ENCODE assay signal across 21 mouse cellular contexts in genomic region chr15:12453343-12453742, GRCm38 (mm10).
A peak's percentile ranks its signal among the peaks of the same experiment; 100 is the strongest.
DNase-seq lines count a peak whose midpoint lies in the region; ATAC-seq lines count a peak whose summit lies in the region.
"Had no signal": no experiment of that assay in that cellular context is flagged by ENCODE, and none has a peak within 500 bp of the region (broad histone marks: within the 10 kb centered on the region; RNA-seq: fewer than 3 reads in every experiment).

No protein-coding gene starts in this region.

- no peaks in the 10 kb centered on the region for H3K9me3 ChIP-seq in liver, embryonic 11.5 days (ENCODE audit: control insufficient read depth, low read length)
- H3K9me3 ChIP-seq: embryonic facial prominence, embryonic 10.5 days; embryonic facial prominence, embryonic 12.5 days; forebrain, embryonic 13.5 days; forebrain, embryonic 15.5 days had no signal

- 92% methylated on average over 2 of the region's 2 CpGs for WGBS in liver, embryonic 11.5 days

- peak; percentile 19 for DNase-seq in cerebellum, adult 9-11 months
- DNase-seq in cerebellum, postnatal 10 days, result no peak
- peak; percentile 2 for DNase-seq in splenic B cell, adult 2 months (ENCODE audit: low read depth, low spot score)
- DNase-seq in layer of hippocampus, adult 11-12 months (ENCODE audit: low spot score), result no peak
- DNase-seq in liver, embryonic 11.5 days (ENCODE audit: low spot score), result no peak
- DNase-seq: adrenal gland, adult 8-10 months; adrenal gland, postnatal 14 days; adrenal gland, postnatal 36 days; B cell, adult 2 months; cerebellum, adult 2 months; cerebellum, adult 9-10 months; cerebellum, postnatal 25 days; forebrain, postnatal 0 days had no signal

- H3K4me3 ChIP-seq in liver, embryonic 11.5 days (ENCODE audit: low read depth, low read length), result no peak overlapping the region
- H3K4me3 ChIP-seq: embryonic facial prominence, embryonic 10.5 days; embryonic facial prominence, embryonic 12.5 days; forebrain, embryonic 13.5 days; forebrain, embryonic 15.5 days had no signal

- ATAC-seq in granulocyte monocyte progenitor cell, adult 5-6 weeks (replicated peaks; ENCODE audit: poor library complexity, severe bottlenecking), result peak; percentile 59
- ATAC-seq in liver, embryonic 11.5 days (replicated peaks; ENCODE audit: low FRiP score), result no peak
- ATAC-seq: activated CD4-positive, CD25-positive, alpha-beta regulatory T cell, adult 4 months; CD4-positive, CD25-positive, alpha-beta regulatory T cell, adult 4 months; forebrain, embryonic 13.5 days; forebrain, embryonic 15.5 days; forebrain, postnatal 0 days; Patski had no signal

- no peak overlapping the region for H3K27ac ChIP-seq in liver, embryonic 11.5 days (ENCODE audit: low read depth, low read length)
- H3K27ac ChIP-seq: embryonic facial prominence, embryonic 10.5 days; embryonic facial prominence, embryonic 12.5 days; forebrain, embryonic 13.5 days; forebrain, embryonic 15.5 days had no signal

- H3K9ac ChIP-seq in liver, embryonic 11.5 days (ENCODE audit: low read depth, low read length), result no peak overlapping the region
- H3K9ac ChIP-seq: embryonic facial prominence, embryonic 12.5 days; forebrain, embryonic 13.5 days; forebrain, embryonic 15.5 days; forebrain, postnatal 0 days had no signal

- no peaks in the 10 kb centered on the region; the same call in 1 of the 2 replicates for H3K4me1 ChIP-seq in liver, embryonic 11.5 days (replicated peaks; ENCODE audit: control insufficient read depth, insufficient read depth, low read length)
- H3K4me1 ChIP-seq: forebrain, embryonic 13.5 days; forebrain, embryonic 15.5 days had no signal

- no peak overlapping the region for H3K4me2 ChIP-seq in liver, embryonic 11.5 days
- H3K4me2 ChIP-seq: embryonic facial prominence, embryonic 12.5 days; forebrain, embryonic 13.5 days; forebrain, embryonic 15.5 days had no signal

- no peaks in the 10 kb centered on the region for H3K36me3 ChIP-seq in splenic B cell, adult 2 months (ENCODE audit: control insufficient read depth, insufficient read depth, low read length, poor library complexity, severe bottlenecking)
- H3K36me3 ChIP-seq in liver, embryonic 11.5 days (ENCODE audit: control insufficient read depth, insufficient read depth, low read length), result no peaks in the 10 kb centered on the region
- H3K36me3 ChIP-seq: embryonic facial prominence, embryonic 10.5 days; embryonic facial prominence, embryonic 12.5 days; forebrain, embryonic 15.5 days had no signal

- H3K27me3 ChIP-seq in splenic B cell, adult 2 months (ENCODE audit: control insufficient read depth, insufficient read depth, low read length, poor library complexity, severe bottlenecking), result no peaks in the 10 kb centered on the region
- no peaks in the 10 kb centered on the region for H3K27me3 ChIP-seq in liver, embryonic 11.5 days (replicated peaks; ENCODE audit: control insufficient read depth, insufficient read depth, low read length)
- H3K27me3 ChIP-seq: embryonic facial prominence, embryonic 12.5 days; forebrain, embryonic 13.5 days; forebrain, embryonic 15.5 days had no signal

Comparison
In these comparisons a context has a peak if more than half of its experiments do, and no peak if none do; other contexts are left out.
1. DNase-seq: peak in cerebellum, adult 9-11 months (single experiment) and splenic B cell, adult 2 months (single experiment); none in cerebellum, postnatal 10 days (0 of 2), layer of hippocampus, adult 11-12 months (single experiment) and liver, embryonic 11.5 days (single experiment).